Mouse (Mus musculus): ENCODE measurements at regions not wholly inside any gene's neighbourhood (a gene's known extent, or its start where the extent isn't known, plus 50 kb on each side); places are given as distances from the start of the nearest gene placed in this dataset.

DNA sequence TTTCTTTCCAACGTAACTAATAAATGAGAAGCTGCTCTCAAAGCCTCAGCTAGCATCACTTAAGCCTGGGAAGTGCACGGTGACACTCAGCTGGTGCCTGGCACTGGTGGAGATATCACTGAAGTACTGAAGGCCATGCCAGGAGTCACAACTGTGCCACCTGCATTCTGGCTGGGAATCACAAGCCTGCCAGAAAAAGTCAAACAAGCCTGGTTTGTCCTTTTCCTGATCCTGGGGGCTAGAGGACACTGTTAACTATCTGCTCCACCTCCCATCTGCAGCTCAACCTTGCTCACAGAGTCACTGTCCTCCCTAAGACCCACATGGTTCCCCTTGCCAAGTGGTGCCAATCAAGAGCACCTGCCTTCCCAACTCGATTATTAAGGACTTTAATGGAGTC, 135.2 kb upstream of the Car8 start:
- DNase-seq (ENCODE audit: low read depth), result no peak

- DNase-seq (ENCODE audit: low read depth), result no peak
Observed at GRCm38 (mm10) chr4:8372069-8372468, 133.2 kb upstream of the Car8 start.

DNA sequence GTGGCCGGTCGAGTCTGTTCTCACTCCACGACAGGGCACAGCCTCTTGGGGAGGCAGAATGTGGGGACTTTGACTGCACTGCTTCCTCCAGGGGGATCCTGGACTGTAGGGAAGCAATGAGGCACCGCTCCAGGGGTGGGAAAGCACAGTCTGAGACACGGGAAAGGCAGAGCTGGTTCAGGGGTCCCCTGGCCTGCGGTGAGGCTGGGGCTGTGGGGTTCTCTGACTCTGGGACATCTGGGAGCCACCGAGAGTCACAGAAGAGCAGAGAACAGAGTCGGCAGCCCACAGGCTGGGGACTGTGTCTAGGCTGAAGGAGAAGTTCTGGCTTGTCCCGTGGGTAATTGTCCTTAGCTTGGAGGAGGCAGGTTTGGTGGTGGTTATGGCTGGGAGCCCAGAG, 131.9 kb upstream of the Car8 start:
- DNase-seq (ENCODE audit: low read depth), result no peak

DNA sequence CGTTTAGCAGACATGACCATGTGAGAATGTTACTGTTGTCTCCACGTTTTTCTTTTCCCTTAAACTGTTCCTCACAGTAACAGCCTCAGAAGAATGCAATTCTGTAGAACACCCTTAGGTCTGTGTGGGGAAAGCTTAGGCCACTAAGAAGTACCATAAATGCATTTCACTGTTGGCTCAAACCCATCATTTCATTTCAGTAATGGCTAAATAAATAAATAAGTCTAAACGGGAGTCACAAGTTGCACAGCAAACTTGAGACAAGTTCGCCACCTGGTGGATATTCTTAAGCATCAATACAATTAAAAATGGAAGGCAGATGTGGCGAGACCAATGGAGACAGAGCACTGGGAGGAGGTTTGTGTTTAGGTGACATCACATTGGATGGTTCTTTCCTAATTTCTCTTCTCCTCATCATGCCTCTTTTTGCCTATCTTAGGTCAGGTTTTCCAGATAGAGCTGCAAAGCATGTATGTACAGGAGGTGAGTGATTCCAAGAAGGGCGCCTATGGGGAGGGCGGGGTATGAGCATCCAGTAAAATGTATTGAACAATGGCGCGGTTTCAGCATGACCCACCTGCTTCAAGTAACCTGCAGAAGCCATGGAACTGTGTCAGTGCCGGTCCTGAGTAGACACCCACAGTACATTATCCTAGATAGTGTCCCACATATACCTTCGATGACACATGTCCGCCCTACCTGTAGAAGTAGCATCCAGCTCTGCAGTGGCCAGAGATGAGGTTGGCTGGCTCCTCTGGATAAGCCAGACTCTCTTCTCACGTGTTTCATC, 128.8 kb upstream of the Car8 start:
- DNase-seq (ENCODE audit: low read depth), result peak; percentile 59

DNA sequence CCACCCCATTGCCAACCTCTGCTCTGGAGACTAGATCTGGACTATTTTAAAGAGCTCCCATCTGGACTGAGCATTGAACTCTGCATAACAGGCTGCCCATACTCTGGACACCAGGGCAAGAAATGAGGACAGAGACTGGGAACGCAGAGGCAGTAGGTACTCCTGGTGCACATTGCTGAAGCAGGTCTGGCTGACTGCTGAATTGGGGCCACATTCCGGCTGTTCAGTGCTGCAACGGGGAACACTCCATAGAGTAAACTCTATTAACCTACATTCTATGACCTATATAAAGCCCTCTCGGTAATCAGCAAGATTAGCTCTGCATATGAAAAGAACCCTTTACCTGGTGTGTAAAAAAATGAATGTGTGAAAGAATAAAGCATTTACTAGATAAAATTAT, 128.1 kb upstream of the Car8 start:
- DNase-seq (ENCODE audit: low read depth), result no peak

DNA sequence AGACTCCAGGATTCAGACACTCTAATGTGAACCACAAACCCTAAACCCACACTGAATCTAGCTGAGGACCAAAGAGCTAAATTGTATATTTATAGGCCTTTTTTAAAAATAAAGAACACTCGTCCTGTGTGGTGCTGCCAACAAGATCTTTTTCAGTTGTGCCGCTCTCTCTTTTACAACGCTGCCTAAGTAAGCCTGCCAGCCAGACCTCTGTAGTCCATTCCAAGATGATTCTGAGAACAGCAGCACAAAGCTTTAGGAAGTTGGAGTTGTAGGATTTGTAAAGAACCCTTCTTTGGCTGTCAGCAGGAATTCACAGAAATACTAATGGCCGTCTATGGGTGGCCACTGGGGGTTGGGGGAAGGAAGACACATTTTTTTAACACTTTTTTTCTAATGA, 123.6 kb upstream of the Car8 start:
- no peak for DNase-seq (ENCODE audit: low read depth)

DNA sequence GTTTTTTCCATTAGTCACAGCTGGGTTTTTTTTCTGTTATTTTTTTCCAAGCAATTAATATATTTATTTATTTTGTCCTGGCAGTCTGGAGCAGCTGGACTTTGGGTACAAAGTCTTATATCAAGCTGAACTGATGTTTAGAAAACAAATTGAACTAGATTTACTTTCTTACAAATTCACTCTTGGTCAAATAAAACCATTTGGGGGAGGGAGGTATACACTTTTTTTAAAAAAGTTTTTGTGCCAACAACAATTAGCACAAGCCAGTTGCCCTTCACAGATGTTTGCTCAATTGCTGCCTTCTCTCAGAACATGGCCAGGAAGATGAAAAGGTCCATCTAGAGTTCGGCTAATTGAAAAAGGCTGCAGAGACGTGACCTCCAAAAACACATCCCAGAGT, 123.1 kb upstream of the Car8 start:
- no peak for DNase-seq (ENCODE audit: low read depth)

- no peak for DNase-seq (ENCODE audit: low read depth)
Observed at GRCm38 (mm10) chr4:8361305-8361704, 122.5 kb upstream of the Car8 start.

DNA sequence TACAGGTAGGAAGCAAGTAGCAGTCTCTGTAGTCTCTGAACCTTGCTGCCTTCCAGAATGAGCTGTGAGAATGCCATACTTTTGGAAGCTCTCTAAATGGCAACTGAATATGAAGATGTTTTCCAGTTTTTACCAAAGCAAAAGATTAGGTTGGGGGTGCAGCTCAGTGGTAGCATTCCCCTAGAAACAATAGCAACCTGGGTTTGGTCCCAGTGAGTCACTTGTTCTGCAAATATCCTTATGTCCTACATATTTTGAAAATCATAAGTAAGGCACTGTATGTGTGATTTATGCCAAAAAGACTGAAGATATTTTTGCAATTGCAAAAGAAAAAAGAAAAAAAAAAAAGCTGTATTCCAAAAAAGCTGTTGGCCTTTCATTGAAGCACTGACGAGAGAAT, 118.6 kb upstream of the Car8 start:
- no peak for DNase-seq (ENCODE audit: low read depth)

DNA sequence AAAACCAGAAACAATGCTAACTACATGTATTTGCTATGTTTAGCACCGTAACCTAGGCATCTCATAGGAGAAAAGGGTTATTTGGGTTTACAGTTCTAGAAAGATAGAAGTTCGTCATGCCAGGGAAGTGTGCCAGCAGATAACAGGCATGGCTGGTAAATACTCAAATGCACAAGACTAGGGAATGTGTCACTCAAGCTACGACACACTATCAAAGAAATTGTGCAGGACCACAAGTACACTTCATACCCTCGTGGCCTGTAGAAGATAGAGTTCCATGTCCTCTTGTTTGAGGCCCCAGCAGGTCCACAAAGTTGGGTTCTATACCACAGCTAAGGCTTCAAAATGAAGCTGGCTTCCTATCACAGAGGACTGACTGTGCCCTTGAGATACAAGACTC, 103.1 kb upstream of the Car8 start:
- DNase-seq (ENCODE audit: low read depth), result no peak

DNA sequence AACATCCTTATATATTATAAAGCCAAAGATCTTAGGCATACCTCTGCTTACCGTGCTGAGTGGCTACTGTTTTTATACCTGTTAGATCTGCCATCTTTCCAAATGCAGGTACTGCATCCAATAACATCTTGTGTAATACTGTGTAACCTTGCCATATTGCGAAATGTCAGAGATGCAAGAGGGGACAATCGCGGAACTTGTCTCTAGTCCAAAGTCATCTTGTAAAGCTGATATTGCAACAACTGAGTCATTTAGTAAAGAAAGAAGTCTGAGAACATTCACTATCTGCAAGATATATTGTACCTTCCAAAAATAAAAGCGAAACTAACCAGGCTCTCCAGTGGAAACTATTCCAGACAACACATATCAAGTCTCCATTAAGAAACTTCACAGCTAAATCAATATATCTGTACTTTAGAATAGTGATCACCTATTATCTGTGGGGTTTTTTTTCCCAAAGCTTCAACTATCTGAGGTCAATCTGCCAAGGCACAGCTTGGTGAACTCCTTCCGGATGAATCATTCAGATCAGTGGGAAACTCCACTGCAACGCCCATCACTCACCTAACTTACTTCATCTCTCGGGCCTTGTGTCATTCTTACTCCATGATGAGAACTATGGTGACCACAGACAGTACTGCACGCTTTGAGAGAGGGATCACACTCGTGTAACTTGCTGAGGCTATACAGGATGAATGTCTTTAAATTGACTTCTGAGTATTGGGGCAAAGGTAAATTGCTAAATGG, 70.6 kb upstream of the Car8 start:
- DNase-seq (ENCODE audit: low read depth), result no peak

- no peak for DNase-seq (ENCODE audit: low read depth)
Observed at GRCm38 (mm10) chr4:8292563-8292962, 53.7 kb upstream of the Car8 start.

GRCm38 (mm10) chr4:8291528-8292492, 53.0 kb upstream of the Car8 start:
- no peak for DNase-seq (ENCODE audit: low read depth)

- DNase-seq (ENCODE audit: low read depth), result no peak
Observed at GRCm38 (mm10) chr4:8289901-8290300, 51.1 kb upstream of the Car8 start.

All from induced T-regulatory cell, adult 2 months (primary cell).